Mouse (Mus musculus): ENCODE measurements around the gene Vipr1. TPM values are rescaled to one million over a fixed set of nuclear protein-coding genes. Genes with fewer than 3 reads are reported as not detected.

Vipr1 gene
- polyA plus RNA-seq, 1 experiment from 2014 or later: 0.36 TPM

DNA sequence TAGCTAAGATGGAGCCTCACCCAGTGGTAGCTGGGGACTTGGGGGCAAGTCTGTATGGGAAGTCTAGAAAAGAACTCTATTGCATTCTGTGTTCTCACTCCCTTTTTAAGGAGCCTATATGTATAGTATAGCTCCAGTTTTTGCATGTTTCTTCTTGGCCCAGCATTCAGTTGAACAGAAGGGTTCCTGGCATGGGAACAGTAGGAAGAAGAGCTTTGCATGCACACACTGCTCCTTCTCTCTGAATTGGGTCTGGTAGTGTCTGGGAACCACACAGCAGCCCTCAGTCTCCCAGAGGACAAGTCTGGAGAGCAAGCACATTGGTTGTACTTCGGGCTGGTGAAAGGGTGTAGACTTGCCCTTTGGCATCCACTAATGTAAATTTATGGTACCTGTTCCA lies 11.9 kb upstream of the Vipr1 start:
- Histone ChIP-seq H3K4me3 (ENCODE audit: low read length) (no peak overlapping the region), H3K9ac (ENCODE audit: low read length) (no peak overlapping the region), H3K27me3 (ENCODE audit: control insufficient read depth, insufficient read depth, low read depth, low read length) (peaks cover 2% of the 10 kb centered on the region; the same call in 1 of the 2 replicates), H3K4me2 (ENCODE audit: low read depth, low read length) (no peak overlapping the region), H3K36me3 (ENCODE audit: control insufficient read depth, insufficient read depth, low read length) (no peaks in the 10 kb centered on the region), H3K4me1 (replicated peaks; ENCODE audit: control insufficient read depth, insufficient read depth, low read length) (0 out of 2 replicates have a peak, but pooled peaks cover 3% of the 10 kb centered on the region), H3K9me3 (ENCODE audit: control insufficient read depth, low read length) (no peaks in the 10 kb centered on the region), H3K27ac (ENCODE audit: low read length) (no peak overlapping the region)
- ATAC-seq (ENCODE audit: low read depth): no peak
- WGBS: 68% methylated on average over 1 of the region's 1 CpGs

DNA sequence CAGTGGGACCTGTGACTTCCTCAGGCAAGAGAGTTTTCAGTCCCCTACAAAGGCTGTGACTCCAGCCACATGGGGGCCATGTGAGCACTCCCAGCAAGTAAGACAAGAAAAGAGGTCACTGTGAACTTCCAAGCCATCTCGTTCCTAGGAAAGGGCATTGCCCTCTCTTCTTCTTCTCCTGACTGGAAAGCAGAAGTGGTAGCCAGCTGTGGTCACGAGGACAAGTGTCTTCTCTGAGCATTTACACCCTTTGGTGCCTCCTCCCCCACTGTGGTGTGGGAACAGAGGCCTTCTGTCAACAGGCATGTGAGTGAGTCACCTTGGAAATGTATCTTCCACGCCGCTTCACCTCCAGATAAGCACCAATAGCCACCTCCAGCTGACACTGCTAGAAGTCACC lies 10.6 kb upstream of the Vipr1 start:
- Histone ChIP-seq H3K4me3 (ENCODE audit: low read length) (no peak overlapping the region), H3K27me3 (ENCODE audit: control insufficient read depth, insufficient read depth, low read depth, low read length) (peaks cover 2% of the 10 kb centered on the region; the same call in 1 of the 2 replicates), H3K9me3 (ENCODE audit: control insufficient read depth, low read length) (no peaks in the 10 kb centered on the region), H3K9ac (ENCODE audit: low read length) (no peak overlapping the region), H3K4me1 (replicated peaks; ENCODE audit: control insufficient read depth, insufficient read depth, low read length) (0 out of 2 replicates have a peak, but pooled peaks cover 3% of the 10 kb centered on the region), H3K27ac (ENCODE audit: low read length) (no peak overlapping the region), H3K4me2 (ENCODE audit: low read depth, low read length) (no peak overlapping the region), H3K36me3 (ENCODE audit: control insufficient read depth, insufficient read depth, low read length) (no peaks in the 10 kb centered on the region)
- 58% methylated on average over 4 of the region's 4 CpGs for WGBS
- no peak for ATAC-seq (ENCODE audit: low read depth)

DNA sequence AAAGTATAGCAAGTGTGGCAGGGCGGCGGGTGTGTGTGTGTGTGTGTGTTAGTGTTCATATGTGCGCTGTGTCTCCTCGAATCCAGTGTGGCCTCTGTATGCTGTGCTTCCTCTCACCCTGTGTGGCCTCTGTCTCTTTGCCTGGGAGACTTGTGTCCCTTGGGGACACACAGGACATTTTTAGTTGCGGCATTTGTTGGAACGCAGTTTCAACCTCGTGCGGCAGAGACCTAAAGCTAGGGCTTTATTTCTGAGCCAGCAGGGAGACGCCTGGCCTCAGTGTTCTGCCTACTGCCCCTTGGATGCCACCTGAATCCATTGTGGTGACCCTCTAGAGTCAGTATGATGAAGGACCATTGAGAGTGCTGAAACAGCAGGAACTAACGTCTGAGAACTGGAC lies 9.6 kb upstream of the Vipr1 start:
- Histone ChIP-seq H3K27me3 (ENCODE audit: control insufficient read depth, insufficient read depth, low read depth, low read length) (peaks cover 2% of the 10 kb centered on the region; the same call in 1 of the 2 replicates), H3K9me3 (ENCODE audit: control insufficient read depth, low read length) (no peaks in the 10 kb centered on the region), H3K4me2 (ENCODE audit: low read depth, low read length) (no peak overlapping the region), H3K27ac (ENCODE audit: low read length) (no peak overlapping the region), H3K9ac (ENCODE audit: low read length) (no peak overlapping the region), H3K4me1 (replicated peaks; ENCODE audit: control insufficient read depth, insufficient read depth, low read length) (0 out of 2 replicates have a peak, but pooled peaks cover 3% of the 10 kb centered on the region), H3K36me3 (ENCODE audit: control insufficient read depth, insufficient read depth, low read length) (no peaks in the 10 kb centered on the region), H3K4me3 (ENCODE audit: low read length) (no peak overlapping the region)
- WGBS: 82% methylated on average over 10 of the region's 10 CpGs
- ATAC-seq (ENCODE audit: low read depth): no peak

DNA sequence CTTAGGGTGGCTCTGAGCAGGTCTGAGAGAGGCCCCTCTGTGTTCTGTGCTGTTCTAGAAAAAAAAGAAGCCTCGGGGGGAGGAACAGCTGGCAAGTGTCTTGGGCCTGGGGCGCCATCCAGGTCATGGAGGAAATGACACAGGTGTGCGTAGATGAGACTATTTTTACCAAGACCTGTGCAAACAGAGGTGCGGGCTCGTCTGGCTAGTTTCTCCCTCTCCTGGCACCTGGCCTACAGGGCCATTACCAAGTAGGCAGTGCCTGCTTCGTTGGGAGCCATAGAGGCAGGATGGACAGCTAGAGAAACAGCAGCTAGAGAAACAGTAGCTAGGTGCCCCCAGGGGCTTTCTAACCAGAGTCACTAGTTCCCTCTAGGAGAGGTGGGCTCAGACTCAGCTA lies 9.2 kb upstream of the Vipr1 start:
- 58% methylated on average over 6 of the region's 6 CpGs for WGBS
- Histone ChIP-seq H3K27me3 (ENCODE audit: control insufficient read depth, insufficient read depth, low read depth, low read length) (peaks cover 2% of the 10 kb centered on the region; the same call in 1 of the 2 replicates), H3K9me3 (ENCODE audit: control insufficient read depth, low read length) (no peaks in the 10 kb centered on the region), H3K4me3 (ENCODE audit: low read length) (no peak overlapping the region), H3K27ac (ENCODE audit: low read length) (no peak overlapping the region), H3K36me3 (ENCODE audit: control insufficient read depth, insufficient read depth, low read length) (no peaks in the 10 kb centered on the region), H3K4me1 (replicated peaks; ENCODE audit: control insufficient read depth, insufficient read depth, low read length) (0 out of 2 replicates have a peak, but pooled peaks cover 3% of the 10 kb centered on the region), H3K9ac (ENCODE audit: low read length) (no peak overlapping the region), H3K4me2 (ENCODE audit: low read depth, low read length) (no peak overlapping the region)
- ATAC-seq (ENCODE audit: low read depth): no peak

DNA sequence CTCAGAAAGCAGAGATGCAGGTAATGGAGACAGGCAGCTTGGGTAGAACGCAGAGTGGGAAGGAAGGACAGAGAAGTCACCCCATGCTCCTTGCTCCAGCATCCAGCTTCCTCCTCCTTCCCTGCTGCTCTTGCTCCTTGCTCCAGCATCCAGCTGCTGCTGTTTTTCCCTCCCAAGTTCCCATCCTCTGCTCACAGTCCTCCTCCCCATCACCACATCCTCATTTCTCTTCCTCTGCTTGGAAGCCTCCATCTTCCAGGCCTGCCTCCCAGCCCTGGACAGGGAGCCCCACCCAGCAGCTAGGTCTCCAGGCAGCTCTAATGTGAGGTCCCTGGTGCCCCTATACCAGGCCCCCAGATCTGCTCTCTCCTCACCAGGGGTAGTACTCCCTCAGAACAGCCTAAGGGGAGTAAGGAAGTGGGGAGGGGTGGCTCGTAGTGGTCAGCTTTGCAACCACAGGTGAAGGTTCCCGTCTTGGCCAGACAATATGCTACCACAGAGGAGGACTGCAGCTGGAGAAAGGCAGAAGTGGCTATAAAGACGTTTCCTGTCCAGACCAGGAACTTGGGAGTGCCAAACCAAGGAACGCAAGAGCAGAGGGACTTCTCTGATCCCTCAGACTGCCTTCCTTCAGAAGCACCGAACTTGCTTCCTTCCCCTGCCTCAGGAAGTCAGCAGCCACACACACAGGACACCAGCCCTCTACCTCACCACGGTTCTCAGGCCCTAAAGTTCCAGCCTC lies 6.5 kb upstream of the Vipr1 start:
- Histone ChIP-seq H3K9ac (ENCODE audit: low read length) (no peak overlapping the region), H3K27me3 (ENCODE audit: control insufficient read depth, insufficient read depth, low read depth, low read length) (peaks cover 17% of the 10 kb centered on the region), H3K4me1 (replicated peaks; ENCODE audit: control insufficient read depth, insufficient read depth, low read length) (peaks cover 3% of the 10 kb centered on the region; the same call in 1 of the 2 replicates), H3K36me3 (ENCODE audit: control insufficient read depth, insufficient read depth, low read length) (no peaks in the 10 kb centered on the region), H3K4me2 (ENCODE audit: low read depth, low read length) (no peak overlapping the region), H3K4me3 (ENCODE audit: low read length) (no peak overlapping the region), H3K9me3 (ENCODE audit: control insufficient read depth, low read length) (no peaks in the 10 kb centered on the region), H3K27ac (ENCODE audit: low read length) (no peak overlapping the region)
- no peak for ATAC-seq (ENCODE audit: low read depth)
- 42% methylated on average over 7 of the region's 7 CpGs for WGBS

DNA sequence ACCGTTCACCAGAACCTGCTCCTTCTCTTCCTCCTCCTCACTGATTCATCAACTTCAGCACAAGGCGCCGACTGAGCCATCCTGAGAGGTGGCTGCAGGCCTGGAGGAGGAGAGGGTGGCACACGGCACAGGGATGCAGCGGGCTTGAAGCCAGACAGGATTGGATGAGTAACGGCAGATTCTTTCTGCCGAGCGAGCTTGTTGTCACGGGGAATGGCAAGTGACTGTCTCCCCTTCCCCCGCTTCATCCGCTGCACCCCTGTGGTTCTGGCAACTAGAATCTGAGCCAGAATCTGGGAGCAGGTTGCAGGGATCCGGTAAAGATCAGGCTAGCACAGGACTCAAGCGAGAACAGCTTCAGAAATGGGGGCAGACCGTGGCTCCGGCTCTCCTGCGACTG lies 2.7 kb upstream of the Vipr1 start:
- H3K4me3 ChIP-seq (ENCODE audit: low read length): no peak overlapping the region
- no peaks in the 10 kb centered on the region for H3K9me3 ChIP-seq (ENCODE audit: control insufficient read depth, low read length)
- no peaks in the 10 kb centered on the region for H3K36me3 ChIP-seq (ENCODE audit: control insufficient read depth, insufficient read depth, low read length)
- ATAC-seq (ENCODE audit: low read depth): no peak
- peaks cover 14% of the 10 kb centered on the region for H3K4me1 ChIP-seq (replicated peaks; ENCODE audit: control insufficient read depth, insufficient read depth, low read length)
- H3K4me2 ChIP-seq (ENCODE audit: low read depth, low read length): no peak overlapping the region
- WGBS: 46% methylated on average over 16 of the region's 16 CpGs
- H3K9ac ChIP-seq (ENCODE audit: low read length): no peak overlapping the region
- H3K27me3 ChIP-seq (ENCODE audit: control insufficient read depth, insufficient read depth, low read depth, low read length): peaks cover 49% of the 10 kb centered on the region
- H3K27ac ChIP-seq (ENCODE audit: low read length): no peak overlapping the region

DNA sequence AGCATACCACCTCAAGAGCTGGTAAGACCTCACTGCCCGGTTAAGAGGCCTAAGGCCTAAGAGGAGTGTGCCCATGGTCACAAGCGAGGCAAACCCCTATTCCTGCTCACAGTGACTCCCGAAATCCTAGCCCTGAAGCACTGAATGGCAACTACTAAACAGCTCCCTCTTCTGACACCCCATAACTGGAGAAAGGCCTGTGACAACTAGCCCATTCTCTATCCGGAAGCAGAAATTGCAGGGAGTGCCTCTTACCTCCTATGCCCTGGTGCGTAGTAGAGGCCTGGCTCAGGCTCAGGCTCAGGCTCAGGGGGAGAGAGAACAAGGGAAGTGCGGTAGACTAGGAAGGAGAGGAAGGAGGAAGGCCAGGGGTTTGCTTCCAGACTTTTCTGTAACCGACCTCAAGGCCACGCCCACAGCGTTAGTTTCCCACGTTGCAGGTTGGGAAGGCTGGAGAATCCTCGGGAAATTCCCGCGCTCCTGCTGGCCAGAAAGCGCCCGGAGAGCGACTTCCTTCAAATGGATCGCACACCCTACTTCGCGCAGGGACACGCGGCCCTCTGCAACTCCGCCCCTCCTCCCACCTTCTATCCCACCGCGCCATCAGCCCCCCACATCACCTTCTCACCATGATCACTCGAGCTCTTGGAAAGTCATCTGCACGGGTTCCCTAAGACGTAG lies 1.1 kb upstream of the Vipr1 start:
- Histone ChIP-seq H3K4me3 (ENCODE audit: low read length) (peak overlapping the region; percentile 59), H3K4me1 (replicated peaks; ENCODE audit: control insufficient read depth, insufficient read depth, low read length) (peaks cover 14% of the 10 kb centered on the region), H3K36me3 (ENCODE audit: control insufficient read depth, insufficient read depth, low read length) (no peaks in the 10 kb centered on the region), H3K4me2 (ENCODE audit: low read depth, low read length) (peak overlapping the region; percentile 98), H3K9me3 (ENCODE audit: control insufficient read depth, low read length) (no peaks in the 10 kb centered on the region), H3K27ac (ENCODE audit: low read length) (no peak overlapping the region), H3K9ac (ENCODE audit: low read length) (peak overlapping the region; percentile 45), H3K27me3 (ENCODE audit: control insufficient read depth, insufficient read depth, low read depth, low read length) (peaks cover 47% of the 10 kb centered on the region)
- ATAC-seq (ENCODE audit: low read depth): no peak
- WGBS: 13% methylated on average over 27 of the region's 27 CpGs

DNA sequence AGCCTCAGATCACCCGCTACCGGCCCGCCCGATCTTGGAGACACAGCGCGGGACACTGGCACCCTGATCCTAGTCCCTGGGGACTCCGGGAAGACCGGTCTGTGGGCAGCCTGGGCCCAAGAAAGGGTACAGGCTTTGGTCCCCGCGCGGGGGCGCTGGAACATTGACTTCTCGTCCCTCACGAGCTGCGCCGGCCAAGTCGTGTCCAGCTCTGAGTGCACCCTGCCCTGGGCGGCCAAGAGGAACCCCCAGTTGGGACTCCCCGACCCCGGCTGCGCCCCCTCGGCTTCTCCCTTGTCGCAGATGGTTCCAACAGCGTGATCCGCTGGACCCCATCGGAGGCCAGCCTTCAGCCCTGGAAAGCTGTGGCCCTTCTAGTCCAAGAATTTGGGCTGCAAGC lies 515 bp upstream of the Vipr1 start, which contains the start of gene Lyzl4:
Gene Lyzl4, minus strand, starts transcription at position 96 of the 400 bp plus-strand sequence.
- ATAC-seq (ENCODE audit: low read depth): peak; percentile 90
- H3K4me3 ChIP-seq (ENCODE audit: low read length): peak within 1 kb of the TSS; percentile 59

DNA sequence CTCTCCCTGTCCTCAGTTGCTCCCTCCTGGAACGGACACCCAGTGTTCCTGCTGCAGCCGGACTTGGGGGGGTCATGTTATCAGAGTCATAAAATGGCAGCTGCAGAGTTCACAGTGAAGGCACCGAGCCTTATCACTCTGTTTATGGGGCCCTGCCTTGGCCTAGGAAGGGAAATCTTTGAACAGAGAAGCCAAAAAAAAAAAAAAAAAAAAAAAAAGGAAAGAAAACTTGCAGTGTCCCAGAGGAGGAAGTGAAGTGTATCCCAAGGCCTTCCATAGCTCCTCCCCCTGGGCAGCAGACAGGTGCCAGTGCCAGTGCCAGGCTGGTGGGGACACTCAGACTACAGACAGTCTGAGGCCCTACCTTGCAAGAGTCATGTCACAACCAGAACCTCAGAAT lies 2.3 kb downstream of the Vipr1 start:
- Histone ChIP-seq H3K36me3 (ENCODE audit: control insufficient read depth, insufficient read depth, low read length) (no peaks in the 10 kb centered on the region), H3K27me3 (ENCODE audit: control insufficient read depth, insufficient read depth, low read depth, low read length) (peaks cover 44% of the 10 kb centered on the region), H3K4me3 (ENCODE audit: low read length) (no peak overlapping the region), H3K4me1 (replicated peaks; ENCODE audit: control insufficient read depth, insufficient read depth, low read length) (peaks cover 14% of the 10 kb centered on the region), H3K4me2 (ENCODE audit: low read depth, low read length) (no peak overlapping the region), H3K9ac (ENCODE audit: low read length) (no peak overlapping the region), H3K27ac (ENCODE audit: low read length) (no peak overlapping the region), H3K9me3 (ENCODE audit: control insufficient read depth, low read length) (no peaks in the 10 kb centered on the region)
- no peak for ATAC-seq (ENCODE audit: low read depth)
- WGBS: 42% methylated on average over 3 of the region's 3 CpGs

More for the DNA sequence above, 515 bp upstream of the Vipr1 start, which contains the start of gene Lyzl4:
- Histone ChIP-seq H3K4me1 (replicated peaks; ENCODE audit: control insufficient read depth, insufficient read depth, low read length) (peaks cover 14% of the 10 kb centered on the region), H3K36me3 (ENCODE audit: control insufficient read depth, insufficient read depth, low read length) (no peaks in the 10 kb centered on the region), H3K27me3 (ENCODE audit: control insufficient read depth, insufficient read depth, low read depth, low read length) (peaks cover 47% of the 10 kb centered on the region), H3K27ac (ENCODE audit: low read length) (no peak within 1 kb of the TSS), H3K9me3 (ENCODE audit: control insufficient read depth, low read length) (no peaks in the 10 kb centered on the region), H3K4me2 (ENCODE audit: low read depth, low read length) (peak within 1 kb of the TSS; percentile 98), H3K9ac (ENCODE audit: low read length) (peak within 1 kb of the TSS; percentile 67)
- under 1% methylated on average over 26 of the region's 26 CpGs for WGBS

Measured in lung, embryonic 16.5 days (tissue).